In genomic region chr6:39447429-39448185, GRCm38 (mm10) we compare ENCODE assay signal across 13 mouse cellular contexts. TPM values are rescaled to one million over a fixed set of nuclear protein-coding genes. Genes with fewer than 3 reads are reported as not detected.
DNase-seq lines count a peak whose midpoint lies in the region; ATAC-seq lines count a peak whose summit lies in the region.
"Had no signal": no experiment of that assay in that cellular context is flagged by ENCODE, and none has a peak within 500 bp of the region (broad histone marks: within the 10 kb centered on the region; RNA-seq: fewer than 3 reads in every experiment).

No protein-coding gene starts in this region.

- no peak overlapping the region for H3K4me3 ChIP-seq in midbrain, embryonic 11.5 days (ENCODE audit: low read depth, low read length)
- H3K4me3 ChIP-seq: forebrain, embryonic 13.5 days; heart, embryonic 13.5 days; liver, embryonic 13.5 days; midbrain, embryonic 10.5 days had no signal

- no peak overlapping the region for H3K27ac ChIP-seq in midbrain, embryonic 11.5 days (ENCODE audit: low read depth, low read length)
- H3K27ac ChIP-seq: forebrain, embryonic 13.5 days; heart, embryonic 13.5 days; liver, embryonic 13.5 days; midbrain, embryonic 10.5 days had no signal

- 48% methylated on average over 4 of the region's 4 CpGs for WGBS in midbrain, embryonic 11.5 days

- peak; percentile 100 for ATAC-seq in frontal cortex, adult (ENCODE audit: low TSS enrichment)
- no peak for ATAC-seq in midbrain, embryonic 11.5 days (ENCODE audit: low FRiP score)
- ATAC-seq: CD4-positive, CD25-positive, alpha-beta regulatory T cell, adult 4 months; forebrain, embryonic 13.5 days had no signal

- H3K4me2 ChIP-seq in midbrain, embryonic 11.5 days = no peak overlapping the region
- H3K4me2 ChIP-seq: forebrain, embryonic 13.5 days; heart, embryonic 13.5 days; liver, embryonic 13.5 days had no signal

- H3K27me3 ChIP-seq in midbrain, embryonic 11.5 days (ENCODE audit: control insufficient read depth, insufficient read depth, low read length) = no peaks in the 10 kb centered on the region
- H3K27me3 ChIP-seq: forebrain, embryonic 13.5 days; heart, embryonic 13.5 days had no signal

- H3K9me3 ChIP-seq in midbrain, embryonic 11.5 days (ENCODE audit: control insufficient read depth, low read length) = no peaks in the 10 kb centered on the region
- H3K9me3 ChIP-seq: forebrain, embryonic 13.5 days; heart, embryonic 13.5 days; liver, embryonic 13.5 days; midbrain, embryonic 10.5 days had no signal

- no peaks in the 10 kb centered on the region for H3K36me3 ChIP-seq in midbrain, embryonic 11.5 days (ENCODE audit: control insufficient read depth, insufficient read depth, low read length)
- H3K36me3 ChIP-seq: heart, embryonic 13.5 days; liver, embryonic 13.5 days; midbrain, embryonic 10.5 days had no signal

- no peak for DNase-seq in frontal cortex, postnatal 10 days (ENCODE audit: low spot score in 2 of 2)
- peak; percentile 22 for DNase-seq in urinary bladder, postnatal 14 days (ENCODE audit: low spot score)
- DNase-seq in urinary bladder, postnatal 4 days (ENCODE audit: low spot score in 2 of 2) = no peak
- peak; percentile 92 for DNase-seq in fibroblast of lung, adult 2 months (ENCODE audit: low read depth)
- DNase-seq in telencephalon, adult 2 months (ENCODE audit: low read depth, low spot score) = peak; percentile 88
- DNase-seq in gastrocnemius, adult 18-20 months (ENCODE audit: low spot score) = no peak
- DNase-seq in midbrain, embryonic 11.5 days (ENCODE audit: low spot score, missing footprints) = no peak
- DNase-seq: liver, embryonic 13.5 days had no signal

- H3K9ac ChIP-seq in midbrain, embryonic 11.5 days (ENCODE audit: low read length) = no peak overlapping the region
- H3K9ac ChIP-seq: forebrain, embryonic 13.5 days; heart, embryonic 13.5 days; liver, embryonic 13.5 days had no signal

- H3K4me1 ChIP-seq in midbrain, embryonic 11.5 days (ENCODE audit: control insufficient read depth, insufficient read depth, low read length) = peaks cover 3% of the 10 kb centered on the region; the same call in 1 of the 2 replicates
- H3K4me1 ChIP-seq: forebrain, embryonic 13.5 days; heart, embryonic 13.5 days; liver, embryonic 13.5 days had no signal

RNA-seq across cellular contexts. Expression of gene Mkrn1, which starts 27.3 kb away (rescaled TPM):
- total RNA-seq in gastrocnemius, adult 18-20 months (2021) = 10 to 100 TPM; 14.0 to 16.4 TPM
- polyA plus RNA-seq in midbrain, embryonic 11.5 days (2014; fragmentation: Nextera tagmentation; extraction: Ambion mirVana) = 128 and 131 TPM in 2 replicates

Comparison
In these comparisons a context has a peak if more than half of its experiments do, and no peak if none do; other contexts are left out.
1. DNase-seq: peak in urinary bladder, postnatal 14 days (single experiment), fibroblast of lung, adult 2 months (single experiment) and telencephalon, adult 2 months (single experiment); none in frontal cortex, postnatal 10 days (0 of 2), urinary bladder, postnatal 4 days (0 of 2), gastrocnemius, adult 18-20 months (single experiment) and midbrain, embryonic 11.5 days (single experiment).